Mouse (Mus musculus): ENCODE results near the gene Chrm3. TPM values are rescaled to one million over a fixed set of nuclear protein-coding genes. Genes with fewer than 3 reads are reported as not detected.
"Not testable (repeated sequence)": the region's sequence is repeated elsewhere in the genome, so short reads cannot be mapped to it uniquely, and the experiment has no call there.

The Chrm3 gene
- not detected in 2 replicates for total RNA-seq (2014; fragmentation: Nextera tagmentation)
- 0.09 and 0.52 TPM in 2 replicates for total RNA-seq (2017)

- ATAC-seq (replicated peaks; ENCODE audit: poor library complexity, severe bottlenecking), result peak; percentile 67
Observed at GRCm38 (mm10) chr13:10360777-10361176, at the start of gene Chrm3. TSS of gene Chrm3 (minus strand) at chr13:10360847.

- no peak for ATAC-seq (replicated peaks; ENCODE audit: poor library complexity, severe bottlenecking)
Observed at GRCm38 (mm10) chr13:10394364-10394763, 33.7 kb upstream of the Chrm3 start.

GRCm38 (mm10) chr13:10375487-10375886 is 14.8 kb upstream of the Chrm3 start:
- ATAC-seq (replicated peaks; ENCODE audit: poor library complexity, severe bottlenecking), result not testable (repeated sequence)

- peak; percentile 44 for ATAC-seq (replicated peaks; ENCODE audit: poor library complexity, severe bottlenecking)
Observed at GRCm38 (mm10) chr13:10360199-10360694, 400 bp downstream of the Chrm3 start.

GRCm38 (mm10) chr13:10359516-10360198 is 990 bp downstream of the Chrm3 start:
- ATAC-seq (replicated peaks; ENCODE audit: poor library complexity, severe bottlenecking), result peak; percentile 34

- ATAC-seq (replicated peaks; ENCODE audit: poor library complexity, severe bottlenecking), result no peak
Observed at GRCm38 (mm10) chr13:10355796-10356195, 4.9 kb downstream of the Chrm3 start.

- ATAC-seq (replicated peaks; ENCODE audit: poor library complexity, severe bottlenecking), result no peak
Observed at GRCm38 (mm10) chr13:10354885-10355575, 5.6 kb downstream of the Chrm3 start.

GRCm38 (mm10) chr13:10352141-10352540 is 8.5 kb downstream of the Chrm3 start:
- ATAC-seq (replicated peaks; ENCODE audit: poor library complexity, severe bottlenecking), result no peak

GRCm38 (mm10) chr13:10344362-10344761 is 16.3 kb downstream of the Chrm3 start:
- peak; percentile 66 for ATAC-seq (replicated peaks; ENCODE audit: poor library complexity, severe bottlenecking)

- no peak for ATAC-seq (replicated peaks; ENCODE audit: poor library complexity, severe bottlenecking)
Observed at GRCm38 (mm10) chr13:10335558-10335957, 25.1 kb downstream of the Chrm3 start.

- no peak for ATAC-seq (replicated peaks; ENCODE audit: poor library complexity, severe bottlenecking)
Observed at GRCm38 (mm10) chr13:10332762-10333161, 27.9 kb downstream of the Chrm3 start.

- ATAC-seq (replicated peaks; ENCODE audit: poor library complexity, severe bottlenecking), result no peak
Observed at GRCm38 (mm10) chr13:10309811-10310210, 50.8 kb downstream of the Chrm3 start.

- ATAC-seq (replicated peaks; ENCODE audit: poor library complexity, severe bottlenecking), result no peak
Observed at GRCm38 (mm10) chr13:10295160-10295559, 65.5 kb downstream of the Chrm3 start.

GRCm38 (mm10) chr13:10284331-10284730 is 76.3 kb downstream of the Chrm3 start:
- no peak for ATAC-seq (replicated peaks; ENCODE audit: poor library complexity, severe bottlenecking)

GRCm38 (mm10) chr13:10274907-10275306 is 85.7 kb downstream of the Chrm3 start:
- no peak for ATAC-seq (replicated peaks; ENCODE audit: poor library complexity, severe bottlenecking)

GRCm38 (mm10) chr13:10263784-10264183 is 96.9 kb downstream of the Chrm3 start:
- no peak for ATAC-seq (replicated peaks; ENCODE audit: poor library complexity, severe bottlenecking)

GRCm38 (mm10) chr13:10253049-10253448 is 107.6 kb downstream of the Chrm3 start:
- ATAC-seq (replicated peaks; ENCODE audit: poor library complexity, severe bottlenecking), result peak; percentile 90

- peak; percentile 80 for ATAC-seq (replicated peaks; ENCODE audit: poor library complexity, severe bottlenecking)
Observed at GRCm38 (mm10) chr13:10251499-10252179, 109.0 kb downstream of the Chrm3 start.

- ATAC-seq (replicated peaks; ENCODE audit: poor library complexity, severe bottlenecking), result peak; percentile 56
Observed at GRCm38 (mm10) chr13:10244243-10244998, 116.2 kb downstream of the Chrm3 start.

- ATAC-seq (replicated peaks; ENCODE audit: poor library complexity, severe bottlenecking), result no peak
Observed at GRCm38 (mm10) chr13:10240238-10240637, 120.4 kb downstream of the Chrm3 start.

All from granulocyte monocyte progenitor cell, adult 5-6 weeks (primary cell).